Mouse (Mus musculus) heart, adult 2 months (tissue): ENCODE data around the gene Pkd1l2.

ENCODE experiments used
- CTCF ChIP-seq: fragments of 200-600 bp; IDR thresholded peaks from 2 replicates; pipeline ENCODE4 v1.8.1; 2022; ENCODE audit warnings: antibody characterized with exemption, mild to moderate bottlenecking, moderate library complexity
- EP300 ChIP-seq: fragments of 200-500 bp; IDR thresholded peaks from 2 replicates; pipeline ENCODE4 v1.6.1; 2011; ENCODE audit warnings: low read depth, low read length, control low read depth; ENCODE audit not compliant: insufficient read depth
- POLR2A ChIP-seq: fragments of 200-500 bp; IDR thresholded peaks from 2 replicates; pipeline ENCODE4 v1.6.1; 2011; ENCODE audit warnings: mild to moderate bottlenecking, low read depth, low read length, control low read depth; ENCODE audit not compliant: insufficient read depth

DNA sequence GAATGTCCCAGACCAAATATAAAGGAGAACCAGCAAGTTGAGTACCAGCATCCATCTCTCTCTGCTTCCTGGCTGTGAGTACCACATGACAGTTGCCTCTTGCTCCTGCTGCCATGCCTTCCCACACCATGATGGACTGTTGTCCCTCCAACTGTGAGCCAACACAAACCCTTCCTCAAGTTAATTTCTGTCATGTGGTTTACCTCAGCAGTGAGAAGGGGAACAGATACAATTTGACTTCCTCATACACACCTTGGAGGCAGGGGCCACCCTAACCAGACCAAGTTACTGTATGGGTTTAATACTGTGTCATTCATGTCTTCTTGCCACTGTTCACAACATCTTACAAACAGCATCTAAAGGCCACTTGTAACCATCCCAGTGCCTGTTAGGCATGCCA is 4.8 kb upstream of the Pkd1l2 start:
- TF ChIP-seq CTCF (no peak), EP300 (no peak), POLR2A (no peak)
